Mouse (Mus musculus) R1 (cell line): Measurements from ENCODE around the gene Fam71e1.

Source experiments
- DNase-seq: peaks from one replicate; pipeline ENCODE4 v3.0.0-alpha.2; 2018; ENCODE audit warnings: low read depth, low spot score

Fam71e1 gene

GRCm38 (mm10) chr7:44495992-44496770, at the start of gene Fam71e1, which contains the start of gene Emc10:
Gene Fam71e1, plus strand, starts transcription at chr7:44496581.
Gene Emc10, minus strand, starts transcription at chr7:44496529.
- peak; percentile 100 for DNase-seq

GRCm38 (mm10) chr7:44453256-44453655, 43.1 kb upstream of the Fam71e1 start:
- DNase-seq, result no peak

GRCm38 (mm10) chr7:44456302-44456701, 40.1 kb upstream of the Fam71e1 start:
- peak; percentile 75 for DNase-seq

- DNase-seq, result no peak
Measured at GRCm38 (mm10) chr7:44460067-44460466, 36.3 kb upstream of the Fam71e1 start.

GRCm38 (mm10) chr7:44460767-44461502, 35.4 kb upstream of the Fam71e1 start:
- DNase-seq, result peak; percentile 14

- DNase-seq, result no peak
Measured at GRCm38 (mm10) chr7:44461503-44462217, 34.7 kb upstream of the Fam71e1 start.

- peak; percentile 87 for DNase-seq
Measured at GRCm38 (mm10) chr7:44462218-44463055, 33.9 kb upstream of the Fam71e1 start.

GRCm38 (mm10) chr7:44463056-44463425, 33.3 kb upstream of the Fam71e1 start:
- no peak for DNase-seq

GRCm38 (mm10) chr7:44463556-44464225, 32.7 kb upstream of the Fam71e1 start:
- DNase-seq, result no peak

- no peak for DNase-seq
Measured at GRCm38 (mm10) chr7:44464511-44464910, 31.9 kb upstream of the Fam71e1 start.

- DNase-seq, result no peak
Measured at GRCm38 (mm10) chr7:44465111-44465510, 31.3 kb upstream of the Fam71e1 start, which contains the start of gene Aspdh. Gene Aspdh, plus strand, starts transcription at chr7:44465391.

- DNase-seq, result no peak
Measured at GRCm38 (mm10) chr7:44466006-44466887, 30.1 kb upstream of the Fam71e1 start.

- no peak for DNase-seq
Measured at GRCm38 (mm10) chr7:44466888-44467311, 29.5 kb upstream of the Fam71e1 start.

GRCm38 (mm10) chr7:44467811-44468411, 28.5 kb upstream of the Fam71e1 start, which contains the start of gene Josd2:
Gene Josd2, plus strand, starts transcription at chr7:44467980.
- DNase-seq, result peak; percentile 100

GRCm38 (mm10) chr7:44468644-44469285, 27.6 kb upstream of the Fam71e1 start:
- DNase-seq, result no peak

- DNase-seq, result no peak
Measured at GRCm38 (mm10) chr7:44469677-44470675, 26.4 kb upstream of the Fam71e1 start.
